ENCODE assay signal across 19 mouse cellular contexts in the genomic region with DNA sequence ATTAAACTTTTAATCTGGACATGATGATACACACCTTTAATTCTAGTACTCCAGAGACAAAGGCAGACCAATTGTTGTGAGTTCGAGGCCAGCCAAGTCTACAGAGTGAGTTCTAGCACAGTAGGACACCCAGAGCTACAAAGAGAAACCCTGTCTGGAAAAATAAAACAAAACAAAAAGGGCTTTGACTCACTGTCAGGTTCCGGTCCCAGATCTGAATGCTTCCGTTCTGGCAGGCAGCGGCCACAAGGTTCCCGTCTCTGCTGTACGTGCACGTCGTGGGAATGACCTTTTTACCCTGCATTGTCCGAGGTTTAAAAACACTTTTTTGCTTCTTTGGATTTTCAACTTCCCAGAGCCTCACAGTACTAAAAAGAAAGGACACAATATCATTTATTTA.
A peak's percentile ranks its signal among the peaks of the same experiment; 100 is the strongest.
DNase-seq lines count a peak whose midpoint lies in the region; ATAC-seq lines count a peak whose summit lies in the region.
"Had no signal": no experiment of that assay in that cellular context is flagged by ENCODE, and none has a peak within 500 bp of the region (broad histone marks: within the 10 kb centered on the region; RNA-seq: fewer than 3 reads in every experiment).

No protein-coding gene starts in this region.

- 0 out of 2 replicates have a peak overlapping the region, but pooled peaks have one; percentile 4 for H3K27ac ChIP-seq in intestine, embryonic 14.5 days (ENCODE audit: low read depth)
- H3K27ac ChIP-seq in intestine, embryonic 16.5 days (ENCODE audit: low read length) = no peak overlapping the region
- H3K27ac ChIP-seq: forebrain, embryonic 13.5 days; heart, embryonic 15.5 days had no signal

- intact Hi-C loops in gastrocnemius, postnatal 36 days (cut with DNase I) = no loop called here

- no peak overlapping the region for H3K4me2 ChIP-seq in intestine, embryonic 14.5 days (ENCODE audit: low read length)
- H3K4me2 ChIP-seq in intestine, embryonic 16.5 days (ENCODE audit: low read depth, low read length) = no peak overlapping the region
- H3K4me2 ChIP-seq: forebrain, embryonic 13.5 days; heart, embryonic 15.5 days; lung, embryonic 14.5 days had no signal

- WGBS in intestine, embryonic 14.5 days = 63% methylated on average over 9 of the region's 9 CpGs
- WGBS in intestine, embryonic 16.5 days = 68% methylated on average over 9 of the region's 9 CpGs

- H3K27me3 ChIP-seq in intestine, embryonic 14.5 days (replicated peaks; ENCODE audit: control insufficient read depth, insufficient read depth, low read length) = no peaks in the 10 kb centered on the region
- H3K27me3 ChIP-seq in intestine, embryonic 16.5 days (replicated peaks; ENCODE audit: control insufficient read depth, insufficient read depth, low read length) = no peaks in the 10 kb centered on the region
- H3K27me3 ChIP-seq in megakaryocyte, embryonic 14.5 days (replicated peaks) = no peaks in the 10 kb centered on the region
- H3K27me3 ChIP-seq: forebrain, embryonic 13.5 days; heart, embryonic 15.5 days had no signal

- no peak overlapping the region for H3K4me3 ChIP-seq in intestine, embryonic 14.5 days (ENCODE audit: low read depth, low read length)
- H3K4me3 ChIP-seq in intestine, embryonic 16.5 days (ENCODE audit: low read length) = no peak overlapping the region
- H3K4me3 ChIP-seq in megakaryocyte, embryonic 14.5 days (replicated peaks) = peak overlapping the region; percentile 30
- H3K4me3 ChIP-seq: forebrain, embryonic 13.5 days; heart, embryonic 15.5 days had no signal

- no peaks in the 10 kb centered on the region for H3K36me3 ChIP-seq in intestine, embryonic 14.5 days (ENCODE audit: control insufficient read depth, insufficient read depth, low read length)
- no peaks in the 10 kb centered on the region for H3K36me3 ChIP-seq in intestine, embryonic 16.5 days (ENCODE audit: control insufficient read depth, insufficient read depth, low read length)
- H3K36me3 ChIP-seq in megakaryocyte, embryonic 14.5 days (replicated peaks; ENCODE audit: low read length) = peaks cover 9% of the 10 kb centered on the region

- H3K9ac ChIP-seq in intestine, embryonic 14.5 days (ENCODE audit: low read length) = no peak overlapping the region
- H3K9ac ChIP-seq in intestine, embryonic 16.5 days (ENCODE audit: low read depth, low read length) = no peak overlapping the region
- H3K9ac ChIP-seq: forebrain, embryonic 13.5 days; heart, embryonic 15.5 days; lung, embryonic 14.5 days had no signal

- DNase-seq in embryo, embryonic 10 days (ENCODE audit: low spot score) = peak; percentile 24
- no peak for DNase-seq in embryo, embryonic 9.5 days (ENCODE audit: extremely low spot score)
- no peak for DNase-seq in intestine, embryonic 14.5 days (ENCODE audit: low spot score)
- peak; percentile 41 for DNase-seq in kidney, postnatal 14 days
- no peak for DNase-seq in gastrocnemius, postnatal 36 days
- DNase-seq: adrenal gland, postnatal 14 days; cerebellum, adult 11-12 months; gastrocnemius, postnatal 14 days; liver; lung, embryonic 14.5 days; right cerebral cortex, adult 18-20 months had no signal

- H3K9me3 ChIP-seq in intestine, embryonic 14.5 days (ENCODE audit: control insufficient read depth, low read length) = peaks cover 6% of the 10 kb centered on the region; the same call in 1 of the 2 replicates
- H3K9me3 ChIP-seq in intestine, embryonic 16.5 days (ENCODE audit: control insufficient read depth, low read length) = no peaks in the 10 kb centered on the region
- no peaks in the 10 kb centered on the region for H3K9me3 ChIP-seq in megakaryocyte, embryonic 14.5 days
- H3K9me3 ChIP-seq: forebrain, embryonic 13.5 days; heart, embryonic 15.5 days had no signal

- ATAC-seq in intestine, embryonic 14.5 days (replicated peaks; ENCODE audit: low FRiP score, low TSS enrichment, low read depth) = no peak
- no peak for ATAC-seq in intestine, embryonic 16.5 days
- no peak for ATAC-seq in megakaryocyte, adult 5-6 weeks (ENCODE audit: poor library complexity, severe bottlenecking)
- ATAC-seq: activated CD4-positive, CD25-positive, alpha-beta regulatory T cell, adult 4 months; forebrain, embryonic 13.5 days; hindbrain, embryonic 16.5 days; midbrain, embryonic 16.5 days had no signal

- 0 out of 2 replicates have a peak, but pooled peaks cover 3% of the 10 kb centered on the region for H3K4me1 ChIP-seq in intestine, embryonic 14.5 days (replicated peaks; ENCODE audit: control insufficient read depth, insufficient read depth, low read length)
- H3K4me1 ChIP-seq in intestine, embryonic 16.5 days (ENCODE audit: control insufficient read depth, insufficient read depth, low read length) = no peaks in the 10 kb centered on the region
- H3K4me1 ChIP-seq in megakaryocyte, embryonic 14.5 days = peaks cover 14% of the 10 kb centered on the region; the same call in 1 of the 2 replicates
- H3K4me1 ChIP-seq: forebrain, embryonic 13.5 days; heart, embryonic 15.5 days had no signal

Comparison
In these comparisons a context has a peak if more than half of its experiments do, and no peak if none do; other contexts are left out.
1. DNase-seq: peak in embryo, embryonic 10 days (single experiment) and kidney, postnatal 14 days (single experiment); none in embryo, embryonic 9.5 days (single experiment), intestine, embryonic 14.5 days (single experiment) and gastrocnemius, postnatal 36 days (0 of 2).